Mouse (Mus musculus): ENCODE measurements around the gene Cpa4. TPM values are rescaled to one million over a fixed set of nuclear protein-coding genes. Genes with fewer than 3 reads are reported as not detected.

The Cpa4 gene
- total and polyA plus RNA-seq, 3 experiments = not detected

DNA sequence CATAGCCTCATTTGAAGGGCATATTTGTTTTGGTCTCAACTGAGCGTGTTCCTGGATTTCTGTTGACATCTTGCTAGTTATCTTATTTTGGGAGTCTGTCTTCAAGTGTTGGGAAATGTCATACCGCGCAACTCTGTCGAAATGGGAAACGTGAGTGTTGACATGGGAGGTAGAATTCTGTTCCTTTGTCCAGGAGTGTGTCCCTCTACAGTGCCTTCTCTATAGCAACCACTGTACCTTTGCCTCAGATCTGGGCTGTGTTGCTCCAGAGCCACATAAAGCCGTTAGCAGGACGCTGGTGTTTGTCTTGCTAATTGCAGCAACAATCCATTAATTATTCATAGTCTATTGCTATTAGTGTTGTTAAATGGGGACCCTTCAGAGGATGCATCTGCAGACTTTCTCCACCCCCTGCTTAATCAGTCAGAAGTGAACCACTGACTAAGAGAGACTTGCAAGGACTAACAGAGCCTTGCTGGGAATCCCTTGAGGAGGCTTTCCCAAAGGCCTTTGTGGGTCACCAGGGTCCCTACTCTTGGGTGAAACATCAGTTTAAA lies 18.8 kb downstream of the Cpa4 start:
- Histone ChIP-seq H3K4me3 (replicated peaks in 1 of 3; ENCODE audit: low read depth in 2 of 3, low read length in 2 of 3, poor library complexity in 1 of 3) (no peak overlapping the region), H3K79me2 (replicated peaks; ENCODE audit: control insufficient read depth, extremely low read depth, insufficient read depth, poor library complexity, severe bottlenecking) (no peaks in the 10 kb centered on the region), H3K4me2 (ENCODE audit: insufficient read depth, low read depth, poor library complexity, severe bottlenecking) (no peak overlapping the region), H3K27me3 (replicated peaks) (no peaks in the 10 kb centered on the region), H3K4me1 (ENCODE audit: control insufficient read depth in 1 of 2, insufficient read depth in 2 of 2) (no peaks in the 10 kb centered on the region; a peak in 1 of 4 replicates), H3K36me3 (replicated peaks in 1 of 2; ENCODE audit: control insufficient read depth in 1 of 2, insufficient read depth in 1 of 2, low read length in 1 of 2) (no peaks in the 10 kb centered on the region), H3K27ac (ENCODE audit: insufficient read depth, low read depth) (no peak overlapping the region), H3K9me3 (replicated peaks; ENCODE audit: low read length) (no peaks in the 10 kb centered on the region), H3K9ac (ENCODE audit: insufficient read depth, low read depth) (no peak overlapping the region)
- DNase-seq (ENCODE audit: extremely low read depth) = no peak
- in situ Hi-C loops (cut with MboI; ENCODE audit: low pct_ligation_motif_present, low pct_unique_long_range_greater_than_20kb, low sequenced_read_pairs) = no loop called here
- no peak for TF ChIP-seq PAX5 (IDR thresholded peaks at IDR 0.05; ENCODE audit: low read length)
- no peak for TF ChIP-seq ZC3H11A (IDR thresholded peaks at IDR 0.05; ENCODE audit: low read depth, low read length)
- TF ChIP-seq ZMIZ1 (IDR thresholded peaks at IDR 0.05; ENCODE audit: low read depth, low read length) = no peak
- TF ChIP-seq TCF12 (IDR thresholded peaks at IDR 0.05; ENCODE audit: low read depth, low read length) = no peak
- no peak for TF ChIP-seq POLR2AphosphoS2 (IDR thresholded peaks at IDR 0.05; ENCODE audit: low read depth, low read length)
- no peak for TF ChIP-seq ZKSCAN1 (IDR thresholded peaks at IDR 0.05; ENCODE audit: borderline replicate concordance, low read depth, low read length)
- no peak for TF ChIP-seq MAFK (IDR thresholded peaks at IDR 0.05; ENCODE audit: insufficient replicate concordance, low read length)
- TF ChIP-seq BHLHE40 (IDR thresholded peaks at IDR 0.05; ENCODE audit: low read depth, low read length) = no peak
- no peak for TF ChIP-seq NELFE (IDR thresholded peaks at IDR 0.05; ENCODE audit: low read depth, low read length)
- no peak for TF ChIP-seq UBTF (IDR thresholded peaks at IDR 0.05; ENCODE audit: low read depth, low read length)
- no peak for TF ChIP-seq EP300 (IDR thresholded peaks at IDR 0.05; ENCODE audit: low read length)
- no peak for TF ChIP-seq SMC3 (IDR thresholded peaks at IDR 0.05; ENCODE audit: low read depth, low read length)
- no peak for TF ChIP-seq RAD21 (IDR thresholded peaks at IDR 0.05; ENCODE audit: low read depth, low read length)
- dilution Hi-C loops (cut with MboI; ENCODE audit: extremely low pct_ligation_motif_present, extremely low pct_unique_long_range_greater_than_20kb, low sequenced_read_pairs) = no loop called here

DNA sequence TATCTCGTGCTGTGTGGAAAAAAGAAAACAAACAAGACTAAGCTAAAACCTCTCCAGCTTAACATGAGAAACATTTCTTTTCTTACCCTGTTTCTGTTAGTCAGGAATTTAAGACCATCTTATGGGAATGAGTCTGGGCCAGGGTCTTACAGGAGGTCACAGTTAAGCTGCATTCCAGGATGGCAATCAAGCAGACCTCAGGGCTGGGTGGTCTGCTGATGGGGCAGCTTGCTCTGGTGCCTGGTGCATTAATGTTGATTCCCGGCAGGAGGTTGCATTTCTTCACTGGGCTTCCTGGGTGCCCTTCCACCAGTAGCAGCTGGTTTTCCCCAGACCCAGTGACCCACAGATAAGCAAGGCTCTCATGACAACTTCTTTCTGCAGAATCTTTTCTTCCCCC lies 21.6 kb downstream of the Cpa4 start:
- in situ Hi-C loops (cut with MboI; ENCODE audit: low pct_ligation_motif_present, low pct_unique_long_range_greater_than_20kb, low sequenced_read_pairs) (no loop called here), dilution Hi-C loops (cut with MboI; ENCODE audit: extremely low pct_ligation_motif_present, extremely low pct_unique_long_range_greater_than_20kb, low sequenced_read_pairs) (no loop called here)
- no peak for TF ChIP-seq MYC (IDR thresholded peaks at IDR 0.05; ENCODE audit: low read depth, low read length)
- no peak for TF ChIP-seq EP300 (IDR thresholded peaks at IDR 0.05; ENCODE audit: low read length)
- no peak for TF ChIP-seq PAX5 (IDR thresholded peaks at IDR 0.05; ENCODE audit: low read length)
- no peak for TF ChIP-seq MXI1 (IDR thresholded peaks at IDR 0.05; ENCODE audit: low read depth, low read length)
- TF ChIP-seq MAFK (IDR thresholded peaks at IDR 0.05; ENCODE audit: insufficient replicate concordance, low read length) = no peak
- TF ChIP-seq SMC3 (IDR thresholded peaks at IDR 0.05; ENCODE audit: low read depth, low read length) = no peak
- no peak for TF ChIP-seq RCOR1 (conservative IDR thresholded peaks at IDR 0.05; ENCODE audit: low read depth, low read length)
- no peak for TF ChIP-seq MAZ (IDR thresholded peaks at IDR 0.05; ENCODE audit: low read depth, low read length)
- TF ChIP-seq HCFC1 (IDR thresholded peaks at IDR 0.05; ENCODE audit: low read depth, low read length) = no peak
- no peaks in the 10 kb centered on the region for H3K79me2 ChIP-seq (replicated peaks; ENCODE audit: control insufficient read depth, extremely low read depth, insufficient read depth, poor library complexity, severe bottlenecking)
- no peaks in the 10 kb centered on the region for H3K36me3 ChIP-seq (replicated peaks in 1 of 2; ENCODE audit: control insufficient read depth in 1 of 2, insufficient read depth in 1 of 2, low read length in 1 of 2)
- H3K4me3 ChIP-seq (replicated peaks in 1 of 3; ENCODE audit: low read depth in 2 of 3, low read length in 2 of 3, poor library complexity in 1 of 3) = no peak overlapping the region
- no peaks in the 10 kb centered on the region for H3K27me3 ChIP-seq (replicated peaks)
- no peaks in the 10 kb centered on the region; a peak in 1 of 4 replicates for H3K4me1 ChIP-seq (ENCODE audit: control insufficient read depth in 1 of 2, insufficient read depth in 2 of 2)
- no peak for DNase-seq (ENCODE audit: extremely low read depth)
- H3K9me3 ChIP-seq (replicated peaks; ENCODE audit: low read length) = no peaks in the 10 kb centered on the region
- no peak overlapping the region for H3K9ac ChIP-seq (ENCODE audit: insufficient read depth, low read depth)
- no peak overlapping the region for H3K4me2 ChIP-seq (ENCODE audit: insufficient read depth, low read depth, poor library complexity, severe bottlenecking)
- no peak overlapping the region for H3K27ac ChIP-seq (ENCODE audit: insufficient read depth, low read depth)
